Mouse (Mus musculus) skeletal muscle tissue, adult 2 months (tissue): ENCODE results near the gene Carmil1.

ENCODE experiments used
- DNase-seq: peaks from one replicate; pipeline ENCODE4 v3.0.0-alpha.2; 2012; ENCODE audit warnings: low read depth, low spot score

Carmil1 gene

DNA sequence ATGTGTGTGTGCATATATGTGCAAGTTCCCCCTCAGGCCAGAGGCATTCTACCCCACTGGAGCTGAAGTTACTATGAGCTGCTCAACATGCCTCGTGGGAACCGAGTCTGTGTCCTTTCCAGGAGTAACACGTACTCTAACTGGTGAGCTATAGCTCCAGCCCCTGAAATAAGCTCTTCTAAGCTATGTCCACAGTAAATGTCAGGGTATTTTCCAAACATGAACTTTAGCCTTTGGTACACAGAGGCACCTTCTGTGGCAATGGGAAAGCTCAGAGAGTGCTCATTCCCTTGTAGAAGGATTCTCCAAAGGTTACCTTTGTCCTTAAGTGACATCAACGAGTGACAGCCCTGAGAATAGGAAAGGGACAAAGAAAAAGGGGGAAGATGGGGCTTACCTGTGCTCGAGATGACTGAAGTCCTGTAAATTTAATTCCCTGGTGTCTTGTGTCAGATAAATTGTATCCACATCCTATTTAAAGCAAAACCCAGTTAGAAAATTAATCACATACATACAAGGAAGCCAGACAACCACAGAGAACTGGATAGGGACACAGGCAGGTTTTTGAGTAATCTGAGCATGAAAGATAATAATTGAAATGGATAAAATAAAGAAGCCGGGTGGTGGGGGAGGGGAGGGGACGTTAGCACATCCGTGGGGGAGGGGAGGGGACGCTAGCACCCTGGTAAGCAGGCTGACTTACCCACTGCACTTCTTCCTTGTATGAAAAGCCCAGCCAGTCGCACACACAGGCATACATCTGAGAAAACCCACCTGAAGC is 126.1 kb downstream of the Carmil1 start:
- DNase-seq, result no peak

DNA sequence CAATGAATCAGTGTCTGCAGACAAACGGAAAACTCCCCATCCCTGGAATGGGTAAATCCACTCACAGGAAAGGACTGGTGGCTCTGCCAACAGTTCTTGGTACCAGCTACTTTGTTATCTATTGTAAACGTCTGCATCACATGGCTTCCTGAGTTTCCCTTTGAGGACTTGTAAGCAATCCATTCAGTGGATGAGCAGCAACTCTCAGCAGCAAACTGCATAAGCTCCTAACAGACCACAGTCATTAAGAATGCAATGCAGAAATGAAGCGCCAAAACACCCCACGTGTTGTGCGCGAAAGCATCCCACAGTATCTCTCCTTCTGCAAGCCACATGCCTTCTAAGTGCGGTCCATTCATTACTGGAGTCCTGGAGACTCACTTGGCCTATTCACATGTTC is 128.0 kb downstream of the Carmil1 start:
- no peak for DNase-seq

- no peak for DNase-seq
These were observed 129.3 kb downstream of the Carmil1 start for GRCm38 (mm10) chr13:24151335-24151734.

DNA sequence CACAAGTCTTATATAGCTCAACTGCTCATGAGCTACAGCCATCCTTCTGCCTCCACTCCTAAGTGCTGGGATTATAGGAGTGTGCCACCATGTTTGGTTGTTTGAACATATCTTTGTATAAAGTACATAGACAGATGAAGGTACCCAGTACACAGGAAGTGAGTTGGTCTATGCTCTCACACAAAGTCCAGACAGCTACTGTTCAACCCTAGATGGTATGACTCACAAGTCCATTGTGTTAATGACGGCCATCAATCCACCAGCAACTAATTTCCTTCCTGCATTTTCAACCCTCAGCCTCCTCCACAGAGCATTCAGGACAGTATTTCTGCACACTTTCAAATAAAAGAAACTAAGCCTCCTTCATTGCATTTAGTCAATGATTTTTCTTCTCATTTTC is 132.0 kb downstream of the Carmil1 start:
- DNase-seq, result no peak

- no peak for DNase-seq
These were observed 133.6 kb downstream of the Carmil1 start for GRCm38 (mm10) chr13:24147006-24147405.

DNA sequence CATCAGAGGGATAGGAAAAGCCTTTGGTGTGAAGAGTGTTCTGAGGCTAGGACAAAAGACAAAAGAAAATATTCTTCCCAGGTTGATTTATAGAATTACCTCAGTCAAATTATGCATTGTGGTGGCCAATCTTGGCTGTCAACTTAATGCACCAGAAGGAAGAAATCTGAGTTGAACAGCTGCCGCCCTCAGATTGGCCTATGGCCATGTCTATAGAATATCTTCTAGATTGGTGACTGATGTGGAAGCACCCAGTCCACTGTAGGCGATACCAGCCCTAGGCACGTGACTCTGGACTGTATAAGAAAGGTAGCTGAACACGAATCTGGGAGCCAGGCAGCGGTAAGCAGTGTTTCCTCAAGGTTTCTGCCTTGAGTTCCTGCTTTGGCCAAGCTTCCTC is 134.1 kb downstream of the Carmil1 start:
- no peak for DNase-seq

- DNase-seq, result no peak
These were observed 135.7 kb downstream of the Carmil1 start for GRCm38 (mm10) chr13:24144858-24145257.

DNA sequence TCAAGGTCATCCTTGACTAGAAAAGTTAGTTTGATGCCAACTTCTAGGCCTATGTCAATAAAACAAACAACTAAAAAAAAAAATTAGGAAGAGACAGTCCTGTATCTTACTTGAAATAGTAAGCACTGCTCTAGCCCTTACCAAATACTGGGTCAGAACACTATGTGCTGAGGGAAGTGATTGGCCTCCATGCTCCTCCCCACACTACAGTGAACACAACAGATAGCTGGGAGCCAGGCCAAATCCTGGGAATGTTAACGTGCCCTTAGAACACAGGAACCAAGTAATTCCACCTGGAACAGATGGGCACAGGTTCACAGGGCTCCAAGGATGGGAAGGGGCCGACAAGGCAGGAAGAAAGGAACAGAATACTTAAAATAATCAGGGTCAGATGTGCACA is 136.5 kb downstream of the Carmil1 start:
- no peak for DNase-seq

- DNase-seq, result no peak
These were observed 143.8 kb downstream of the Carmil1 start for GRCm38 (mm10) chr13:24136836-24137235.

- DNase-seq, result peak; percentile 14
These were observed 145.0 kb downstream of the Carmil1 start for GRCm38 (mm10) chr13:24135282-24136230.

DNA sequence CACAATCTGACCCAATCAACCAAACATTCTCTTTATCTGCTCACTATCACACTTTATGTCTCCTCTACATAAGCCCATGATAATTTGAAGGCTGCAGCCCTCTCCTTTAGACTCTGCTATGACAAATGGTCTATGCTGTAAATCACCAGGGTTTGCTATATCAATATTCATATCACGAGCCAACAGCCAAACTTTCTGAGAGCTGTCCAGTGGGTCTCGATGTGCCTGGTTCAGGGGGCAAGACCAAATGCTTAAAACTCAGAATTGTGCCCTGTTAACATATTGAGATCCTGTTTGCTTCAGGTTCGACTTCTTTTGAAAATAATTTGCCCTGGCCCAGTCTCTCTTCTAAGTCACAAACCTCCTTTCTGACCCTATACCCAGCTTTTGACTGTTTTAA is 147.7 kb downstream of the Carmil1 start:
- no peak for DNase-seq

- no peak for DNase-seq
These were observed 149.3 kb downstream of the Carmil1 start for GRCm38 (mm10) chr13:24131319-24131718.

DNA sequence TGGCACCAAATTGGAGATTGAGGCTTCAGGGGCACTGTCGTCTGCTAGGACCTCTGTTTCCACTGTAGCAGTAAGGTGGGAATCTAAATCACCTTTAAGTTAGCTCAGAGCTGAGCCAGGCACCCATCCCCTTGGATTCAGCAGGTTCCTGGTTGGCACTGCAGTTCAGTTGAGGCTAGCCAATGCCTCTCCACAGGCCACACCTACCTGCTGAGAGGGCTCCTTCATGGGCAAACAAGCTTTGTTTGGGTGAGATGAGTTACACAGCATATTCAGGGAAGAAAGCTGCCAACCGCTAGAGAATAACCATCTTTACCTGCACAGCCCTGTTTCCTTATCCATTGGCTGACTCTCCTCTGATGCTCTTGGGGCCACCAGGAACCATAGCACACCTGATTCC is 149.9 kb downstream of the Carmil1 start:
- DNase-seq, result no peak

DNA sequence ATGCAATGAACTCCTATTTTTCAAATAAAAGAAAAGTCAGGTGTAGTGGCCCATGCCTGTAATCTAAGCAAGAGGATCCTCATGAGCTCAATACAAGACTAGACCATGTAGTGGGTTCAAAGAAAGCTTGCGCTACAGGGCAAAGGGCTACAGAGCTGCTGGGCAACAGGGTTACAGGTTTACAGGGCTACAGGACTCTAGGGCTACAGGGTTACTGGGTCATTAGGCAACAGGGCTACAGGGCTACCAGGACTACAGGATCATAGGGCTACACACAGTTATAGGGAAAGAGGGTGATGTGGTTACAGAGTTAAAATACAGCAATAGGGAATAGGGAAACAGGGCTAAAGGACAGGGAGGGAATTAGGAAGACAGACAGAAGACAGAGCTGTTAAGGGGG is 151.9 kb downstream of the Carmil1 start:
- DNase-seq, result no peak

- DNase-seq, result no peak
These were observed 154.7 kb downstream of the Carmil1 start for GRCm38 (mm10) chr13:24125865-24126264.

GRCm38 (mm10) chr13:24117181-24117812 is 163.3 kb downstream of the Carmil1 start:
- DNase-seq, result no peak

GRCm38 (mm10) chr13:24112689-24113348 is 167.8 kb downstream of the Carmil1 start:
- DNase-seq, result peak; percentile 11

GRCm38 (mm10) chr13:24110329-24110728 is 170.3 kb downstream of the Carmil1 start:
- DNase-seq, result no peak

GRCm38 (mm10) chr13:24108282-24108681 is 172.3 kb downstream of the Carmil1 start:
- DNase-seq, result no peak

DNA sequence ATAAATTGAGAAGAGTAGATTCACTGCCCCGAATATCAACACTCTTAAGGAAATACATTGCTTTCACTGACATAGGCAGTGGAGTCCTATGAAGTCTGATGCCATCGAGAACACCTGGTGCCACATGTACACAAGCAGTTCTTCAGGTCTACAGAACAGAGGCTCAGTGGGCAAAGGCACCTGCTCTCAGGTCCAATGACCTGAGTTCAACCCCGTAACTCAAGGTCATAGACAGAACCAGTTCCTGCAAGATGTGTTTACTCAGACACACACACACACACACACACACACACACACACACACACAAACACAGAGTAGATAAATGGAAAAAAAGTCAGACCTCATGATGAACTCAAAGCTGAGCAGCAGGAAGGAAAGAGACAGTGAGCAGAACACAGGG is 173.5 kb downstream of the Carmil1 start:
- DNase-seq, result no peak

DNA sequence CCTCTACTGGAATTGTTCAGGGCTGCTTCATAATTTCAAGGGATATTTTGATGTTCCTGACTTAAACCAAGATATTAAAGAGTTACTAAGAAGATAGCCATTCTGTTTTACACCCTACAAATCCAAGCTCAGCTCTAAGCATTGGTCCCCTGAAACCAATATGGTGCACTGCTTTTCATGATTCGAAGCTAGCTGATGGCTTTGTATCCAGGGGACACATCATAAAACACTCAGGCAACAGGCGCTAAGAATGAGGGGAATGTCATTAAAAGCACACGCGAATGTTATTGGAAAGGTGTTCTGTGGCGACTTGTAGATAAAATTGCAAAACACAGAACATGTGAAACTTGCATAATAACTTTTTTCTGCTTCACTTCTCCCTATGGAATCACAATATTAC is 174.8 kb downstream of the Carmil1 start:
- no peak for DNase-seq

- no peak for DNase-seq
These were observed 175.3 kb downstream of the Carmil1 start for GRCm38 (mm10) chr13:24105340-24105669.
